Mouse (Mus musculus) testis, adult 2 months (tissue): Measurements from ENCODE around the gene Nfatc2.

Experiments used
- CTCF ChIP-seq: fragments of 200-500 bp; IDR thresholded peaks from 2 replicates; pipeline ENCODE4 v1.5.1; 2012; ENCODE audit warnings: low read depth, mild to moderate bottlenecking, inconsistent platforms, low read length, moderate library complexity; ENCODE audit not compliant: control insufficient read depth, insufficient read depth, insufficient replicate concordance
- POLR2A ChIP-seq: fragments of 200-500 bp; IDR thresholded peaks from 2 replicates; pipeline ENCODE4 v1.6.1; 2012; ENCODE audit warnings: low read depth, mild to moderate bottlenecking, inconsistent platforms, low read length, moderate library complexity; ENCODE audit not compliant: control insufficient read depth

- TF ChIP-seq POLR2A (no peak), CTCF (peak; percentile 85)
These were observed 173.0 kb downstream of the Nfatc2 start for GRCm38 (mm10) chr2:168428375-168428901.
